Comparison of ENCODE assay signal across 15 mouse cellular contexts in genomic region chr2:15165830-15166229, GRCm38 (mm10).
"Had no signal": no experiment of that assay in that cellular context is flagged by ENCODE, and none has a peak within 500 bp of the region (broad histone marks: within the 10 kb centered on the region; RNA-seq: fewer than 3 reads in every experiment).

No protein-coding gene starts in this region.

- H3K4me3 ChIP-seq: layer of hippocampus, adult 2 months; limb, embryonic 13.5 days; midbrain, embryonic 15.5 days; neural tube, embryonic 12.5 days had no signal

- ATAC-seq: midbrain, embryonic 15.5 days had no signal

- H3K9me3 ChIP-seq: limb, embryonic 13.5 days; midbrain, embryonic 15.5 days; neural tube, embryonic 12.5 days had no signal

- H3K36me3 ChIP-seq: limb, embryonic 13.5 days; midbrain, embryonic 15.5 days; neural tube, embryonic 12.5 days had no signal

- H3K27me3 ChIP-seq: limb, embryonic 13.5 days; midbrain, embryonic 15.5 days; neural tube, embryonic 12.5 days had no signal

- H3K4me2 ChIP-seq: limb, embryonic 13.5 days; lung, embryonic 14.5 days; midbrain, embryonic 11.5 days; midbrain, embryonic 15.5 days; neural tube, embryonic 12.5 days had no signal

- H3K4me1 ChIP-seq: limb, embryonic 13.5 days; midbrain, embryonic 15.5 days; neural tube, embryonic 12.5 days had no signal

- H3K27ac ChIP-seq: kidney, postnatal 0 days; layer of hippocampus, adult 2 months; limb, embryonic 13.5 days; liver, embryonic 14.5 days; midbrain, embryonic 15.5 days; neural tube, embryonic 12.5 days had no signal

- H3K9ac ChIP-seq: limb, embryonic 13.5 days; liver, embryonic 14.5 days; lung, embryonic 14.5 days; midbrain, embryonic 15.5 days; neural tube, embryonic 12.5 days had no signal

- DNase-seq: kidney, adult 11 months; kidney, adult 9 months; kidney, postnatal 36 days; left cerebral cortex, postnatal 4 days; lung, embryonic 14.5 days; lung, postnatal 10 days; lung, postnatal 4 days; thymus, postnatal 36 days had no signal
